Mouse (Mus musculus): ENCODE results near the gene Mmp20. TPM values are rescaled to one million over a fixed set of nuclear protein-coding genes. Genes with fewer than 3 reads are reported as not detected.

The Mmp20 gene
- polyA plus RNA-seq, 1 experiment from 2014 or later: not detected

DNA sequence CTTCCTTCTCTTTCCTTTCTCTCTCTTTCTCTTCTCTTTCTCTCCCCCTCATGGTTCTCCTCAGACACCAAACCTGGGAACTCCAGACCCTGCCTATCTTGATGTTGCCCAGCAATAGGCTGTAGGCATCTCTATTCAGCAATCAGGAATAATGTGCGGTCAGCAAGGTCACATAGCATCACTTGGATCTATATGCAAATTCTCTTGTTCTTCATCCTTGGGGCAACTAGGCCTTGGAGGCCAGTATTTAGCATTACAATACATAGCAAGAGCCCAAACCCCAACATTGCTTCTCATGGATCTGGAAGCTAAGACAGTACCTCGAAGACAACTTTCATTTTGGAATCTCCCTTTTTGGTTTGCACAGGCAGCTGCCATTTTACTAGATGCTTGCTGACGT is 19.9 kb downstream of the Mmp20 start:
- Histone ChIP-seq H3K36me3 (ENCODE audit: control insufficient read depth, insufficient read depth) (no peaks in the 10 kb centered on the region), H3K4me1 (replicated peaks; ENCODE audit: control insufficient read depth, insufficient read depth, low read length) (no peaks in the 10 kb centered on the region), H3K4me3 (replicated peaks; ENCODE audit: low read length) (no peak overlapping the region), H3K9ac (replicated peaks; ENCODE audit: low read depth, low read length) (no peak overlapping the region), H3K27ac (ENCODE audit: low read length) (no peak overlapping the region), H3K4me2 (ENCODE audit: low read length) (no peak overlapping the region), H3K27me3 (replicated peaks; ENCODE audit: control insufficient read depth, insufficient read depth, low read length) (no peaks in the 10 kb centered on the region), H3K9me3 (ENCODE audit: control insufficient read depth, low read length) (no peaks in the 10 kb centered on the region)
- no peak for ATAC-seq
- WGBS: 87% methylated on average over 3 of the region's 3 CpGs

DNA sequence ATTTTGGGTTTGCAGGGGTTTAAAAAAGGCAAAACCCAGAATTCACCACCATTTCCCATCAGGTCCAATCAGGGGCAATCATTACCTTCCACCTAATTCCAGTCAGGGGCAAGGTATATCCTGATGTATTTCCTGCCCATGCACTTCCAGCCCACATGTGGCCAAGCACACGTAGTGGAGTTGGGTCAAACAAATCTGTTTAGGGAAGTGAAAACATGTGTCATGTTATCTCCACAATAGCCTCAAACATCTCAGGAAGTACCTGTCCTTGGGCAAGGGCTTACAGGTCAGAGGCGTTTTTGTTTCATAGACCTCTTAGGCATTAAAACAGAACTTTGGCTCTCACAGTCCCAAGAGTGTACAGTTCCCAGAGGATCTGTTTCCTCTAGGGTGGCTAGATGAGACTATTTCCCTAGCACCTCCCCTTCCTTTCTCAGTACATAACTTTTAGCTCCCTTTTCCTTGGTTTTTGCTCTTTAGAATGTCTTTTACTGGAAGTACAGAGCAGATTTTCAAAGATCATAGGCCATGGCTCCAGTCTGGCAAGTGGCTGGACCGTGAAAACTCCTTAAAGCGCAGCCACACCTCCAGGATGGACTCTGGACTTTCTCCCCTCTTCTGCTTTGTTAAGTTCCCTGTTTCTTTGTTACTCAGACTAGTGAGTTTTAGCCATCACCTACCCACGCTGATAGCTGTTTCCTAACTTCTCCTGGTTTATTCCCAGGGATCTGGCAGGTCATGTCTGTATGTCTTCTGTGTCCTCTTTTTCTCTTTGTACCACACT is 22.6 kb downstream of the Mmp20 start:
- no peak overlapping the region for H3K27ac ChIP-seq (ENCODE audit: low read length)
- ATAC-seq: no peak

DNA sequence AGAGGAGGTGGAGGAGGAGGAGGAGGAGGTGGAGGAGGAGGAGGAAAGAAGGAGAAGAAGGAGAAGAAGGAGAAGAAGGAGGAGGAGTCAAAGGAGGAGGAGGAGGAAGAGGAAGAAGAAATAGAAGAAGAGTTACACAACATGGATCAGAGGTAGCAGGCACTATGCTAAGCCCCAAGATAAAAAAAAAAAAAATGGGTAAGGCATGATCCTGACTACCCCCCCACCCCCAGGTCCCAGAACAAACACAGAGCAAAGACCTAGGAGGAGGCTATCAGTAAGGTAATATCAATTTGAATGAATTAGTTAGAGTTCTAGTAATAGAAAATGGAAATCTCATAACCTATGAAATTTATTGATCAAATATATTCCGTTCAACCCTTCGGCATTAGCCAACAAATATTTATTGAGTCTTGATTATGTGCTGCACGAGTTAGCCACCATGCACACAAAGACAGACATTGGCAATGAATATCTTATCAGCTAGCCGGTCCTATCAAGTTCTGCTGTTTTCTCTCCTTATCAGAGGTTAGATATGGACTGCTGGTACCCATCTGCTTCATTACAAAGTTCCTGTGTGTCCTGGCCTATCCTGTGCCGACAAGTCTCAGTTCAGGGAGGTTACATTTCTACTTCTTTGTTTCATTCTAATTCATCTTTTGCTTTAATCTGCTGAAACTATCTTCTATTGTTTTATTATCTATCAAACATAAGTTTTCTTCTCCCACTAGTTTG is 24.5 kb downstream of the Mmp20 start:
- WGBS: 89% methylated on average over 5 of the region's 5 CpGs
- Histone ChIP-seq H3K27ac (ENCODE audit: low read length) (no peak overlapping the region), H3K9ac (replicated peaks; ENCODE audit: low read depth, low read length) (no peak overlapping the region), H3K27me3 (replicated peaks; ENCODE audit: control insufficient read depth, insufficient read depth, low read length) (no peaks in the 10 kb centered on the region), H3K9me3 (ENCODE audit: control insufficient read depth, low read length) (no peaks in the 10 kb centered on the region), H3K4me3 (replicated peaks; ENCODE audit: low read length) (no peak overlapping the region), H3K4me1 (replicated peaks; ENCODE audit: control insufficient read depth, insufficient read depth, low read length) (no peaks in the 10 kb centered on the region), H3K36me3 (ENCODE audit: control insufficient read depth, insufficient read depth) (no peaks in the 10 kb centered on the region), H3K4me2 (ENCODE audit: low read length) (no peak overlapping the region)
- ATAC-seq: no peak

More for the DNA sequence above, 22.6 kb downstream of the Mmp20 start:
- H3K4me1 ChIP-seq (replicated peaks; ENCODE audit: control insufficient read depth, insufficient read depth, low read length): no peaks in the 10 kb centered on the region
- H3K4me3 ChIP-seq (replicated peaks; ENCODE audit: low read length): no peak overlapping the region
- H3K36me3 ChIP-seq (ENCODE audit: control insufficient read depth, insufficient read depth): no peaks in the 10 kb centered on the region
- H3K9me3 ChIP-seq (ENCODE audit: control insufficient read depth, low read length): no peaks in the 10 kb centered on the region
- no peaks in the 10 kb centered on the region for H3K27me3 ChIP-seq (replicated peaks; ENCODE audit: control insufficient read depth, insufficient read depth, low read length)
- no peak overlapping the region for H3K4me2 ChIP-seq (ENCODE audit: low read length)
- H3K9ac ChIP-seq (replicated peaks; ENCODE audit: low read depth, low read length): no peak overlapping the region
- 83% methylated on average over 5 of the region's 5 CpGs for WGBS

DNA sequence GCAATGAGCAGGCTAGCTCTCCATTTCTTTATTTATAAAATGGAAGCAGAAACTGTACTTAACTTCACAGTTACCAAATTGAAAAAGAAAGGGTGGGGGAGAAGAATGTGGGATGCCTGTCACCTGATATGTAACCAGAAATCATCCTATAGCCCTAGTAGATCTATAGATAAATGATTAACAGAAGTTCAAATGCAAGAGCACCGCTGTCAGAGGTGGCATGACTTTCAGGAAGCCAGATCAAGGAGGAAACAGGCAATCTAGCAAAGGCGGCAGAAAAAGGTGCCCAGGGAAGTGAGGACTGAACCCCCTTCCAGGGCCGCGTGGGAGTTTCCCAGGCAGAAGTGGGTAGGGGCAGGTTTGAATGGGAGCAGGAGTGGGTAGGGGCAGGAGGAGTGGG is 29.9 kb downstream of the Mmp20 start:
- WGBS: 87% methylated on average over 4 of the region's 4 CpGs
- Histone ChIP-seq H3K36me3 (ENCODE audit: control insufficient read depth, insufficient read depth) (no peaks in the 10 kb centered on the region), H3K4me1 (replicated peaks; ENCODE audit: control insufficient read depth, insufficient read depth, low read length) (no peaks in the 10 kb centered on the region), H3K27me3 (replicated peaks; ENCODE audit: control insufficient read depth, insufficient read depth, low read length) (no peaks in the 10 kb centered on the region), H3K4me3 (replicated peaks; ENCODE audit: low read length) (no peak overlapping the region), H3K4me2 (ENCODE audit: low read length) (no peak overlapping the region), H3K9me3 (ENCODE audit: control insufficient read depth, low read length) (no peaks in the 10 kb centered on the region), H3K27ac (ENCODE audit: low read length) (no peak overlapping the region), H3K9ac (replicated peaks; ENCODE audit: low read depth, low read length) (no peak overlapping the region)
- no peak for ATAC-seq

DNA sequence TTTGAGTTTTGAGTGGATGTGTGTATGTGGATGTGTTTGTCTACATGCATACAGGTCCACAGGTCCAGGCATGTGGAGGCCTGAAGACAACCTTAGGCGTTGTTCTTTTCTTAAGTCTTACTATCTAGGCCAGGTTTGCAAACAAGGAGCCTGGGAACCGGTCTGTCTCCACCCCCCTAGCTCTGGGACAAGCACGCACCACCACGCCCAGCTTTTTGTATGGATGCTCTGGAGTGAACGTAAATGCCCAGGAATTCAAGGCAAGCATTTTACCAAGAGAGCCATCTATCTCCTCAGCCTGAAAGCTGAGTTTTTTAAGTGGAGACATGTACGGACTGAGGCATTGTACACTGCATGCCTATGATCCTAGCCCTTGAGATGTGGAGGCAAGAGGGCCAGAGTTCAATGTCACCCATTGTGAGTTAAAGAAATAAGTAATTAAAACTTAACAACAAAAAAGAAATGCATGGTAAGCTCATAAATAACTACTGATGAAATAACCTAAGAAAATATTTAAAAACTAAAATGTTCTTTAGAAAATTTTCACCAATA is 31.5 kb downstream of the Mmp20 start:
- Histone ChIP-seq H3K4me1 (replicated peaks; ENCODE audit: control insufficient read depth, insufficient read depth, low read length) (no peaks in the 10 kb centered on the region), H3K27ac (ENCODE audit: low read length) (no peak overlapping the region), H3K27me3 (replicated peaks; ENCODE audit: control insufficient read depth, insufficient read depth, low read length) (no peaks in the 10 kb centered on the region), H3K9me3 (ENCODE audit: control insufficient read depth, low read length) (no peaks in the 10 kb centered on the region), H3K9ac (replicated peaks; ENCODE audit: low read depth, low read length) (no peak overlapping the region), H3K4me3 (replicated peaks; ENCODE audit: low read length) (no peak overlapping the region), H3K36me3 (ENCODE audit: control insufficient read depth, insufficient read depth) (no peaks in the 10 kb centered on the region), H3K4me2 (ENCODE audit: low read length) (no peak overlapping the region)
- WGBS: 29% methylated on average over 6 of the region's 6 CpGs
- ATAC-seq: no peak

DNA sequence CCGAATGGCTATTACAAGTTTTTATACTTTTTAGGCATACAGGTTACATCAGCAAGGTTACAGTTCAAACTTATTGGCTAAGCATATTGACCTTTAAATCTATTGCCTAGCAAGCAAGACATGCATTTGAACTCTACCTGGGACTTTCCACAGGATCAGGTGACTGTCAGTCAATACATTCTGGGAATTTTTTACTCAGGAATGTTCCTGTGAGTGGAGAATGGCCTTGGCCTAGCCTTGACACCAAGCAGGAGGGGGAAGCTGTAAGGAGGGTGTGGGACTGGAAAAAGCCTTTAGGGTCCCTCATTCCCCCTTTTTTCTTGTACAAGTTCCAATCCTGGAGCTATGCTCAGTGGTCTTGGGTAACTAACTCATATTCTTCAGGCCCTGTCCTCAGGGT is 33.3 kb downstream of the Mmp20 start:
- no peak overlapping the region for H3K4me2 ChIP-seq (ENCODE audit: low read length)
- H3K4me3 ChIP-seq (replicated peaks; ENCODE audit: low read length): no peak overlapping the region
- H3K9ac ChIP-seq (replicated peaks; ENCODE audit: low read depth, low read length): no peak overlapping the region
- no peaks in the 10 kb centered on the region for H3K4me1 ChIP-seq (replicated peaks; ENCODE audit: control insufficient read depth, insufficient read depth, low read length)
- no peaks in the 10 kb centered on the region for H3K9me3 ChIP-seq (ENCODE audit: control insufficient read depth, low read length)
- WGBS: 91% methylated on average over 1 of the region's 1 CpGs
- no peaks in the 10 kb centered on the region for H3K27me3 ChIP-seq (replicated peaks; ENCODE audit: control insufficient read depth, insufficient read depth, low read length)
- no peak for ATAC-seq
- no peak overlapping the region for H3K27ac ChIP-seq (ENCODE audit: low read length)
- no peaks in the 10 kb centered on the region for H3K36me3 ChIP-seq (ENCODE audit: control insufficient read depth, insufficient read depth)

DNA sequence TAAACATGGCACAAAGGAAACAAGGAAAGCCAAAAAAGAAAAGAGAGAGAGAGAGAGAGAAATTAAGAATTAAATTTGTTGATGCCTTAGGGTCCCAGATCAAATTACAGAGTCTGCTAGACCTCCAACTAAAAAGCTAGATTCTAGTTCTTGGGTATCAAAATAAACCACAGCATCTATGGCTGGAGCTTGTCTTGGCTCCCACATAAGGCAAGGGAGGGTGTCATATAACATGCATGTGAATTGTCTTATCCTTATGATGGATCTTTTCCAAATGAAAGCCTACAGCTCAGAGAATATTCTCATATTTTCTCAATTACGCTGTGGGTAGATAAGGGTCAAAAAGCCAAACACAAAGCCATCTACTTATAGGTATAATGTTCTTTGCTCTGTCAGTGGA is 41.6 kb downstream of the Mmp20 start:
- Histone ChIP-seq H3K27me3 (replicated peaks; ENCODE audit: control insufficient read depth, insufficient read depth, low read length) (no peaks in the 10 kb centered on the region), H3K9ac (replicated peaks; ENCODE audit: low read depth, low read length) (no peak overlapping the region), H3K4me3 (replicated peaks; ENCODE audit: low read length) (no peak overlapping the region), H3K4me2 (ENCODE audit: low read length) (no peak overlapping the region), H3K27ac (ENCODE audit: low read length) (no peak overlapping the region), H3K9me3 (ENCODE audit: control insufficient read depth, low read length) (no peaks in the 10 kb centered on the region), H3K36me3 (ENCODE audit: control insufficient read depth, insufficient read depth) (no peaks in the 10 kb centered on the region), H3K4me1 (replicated peaks; ENCODE audit: control insufficient read depth, insufficient read depth, low read length) (no peaks in the 10 kb centered on the region)
- WGBS: 93% methylated on average over 1 of the region's 1 CpGs
- ATAC-seq: no peak

DNA sequence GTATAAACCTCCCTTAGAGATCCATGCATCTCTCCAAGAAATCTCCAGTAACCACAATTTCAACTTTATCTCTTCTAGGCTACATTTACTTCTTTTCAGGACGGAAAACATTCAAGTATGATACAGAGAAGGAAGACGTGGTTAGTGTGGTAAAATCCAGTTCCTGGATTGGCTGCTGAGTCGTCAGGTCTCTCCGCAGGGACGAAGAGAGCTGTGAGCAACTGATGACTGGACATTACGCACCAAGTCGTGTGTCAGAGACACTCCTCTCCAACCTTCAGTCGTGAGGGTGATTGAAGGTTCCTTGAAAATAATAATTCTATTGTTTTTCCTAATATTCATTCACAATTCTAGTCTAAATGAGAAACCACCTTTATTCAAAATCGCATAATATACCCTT is 45.0 kb downstream of the Mmp20 start:
- Histone ChIP-seq H3K9ac (replicated peaks; ENCODE audit: low read depth, low read length) (no peak overlapping the region), H3K4me1 (replicated peaks; ENCODE audit: control insufficient read depth, insufficient read depth, low read length) (no peaks in the 10 kb centered on the region), H3K4me3 (replicated peaks; ENCODE audit: low read length) (no peak overlapping the region), H3K27ac (ENCODE audit: low read length) (no peak overlapping the region), H3K9me3 (ENCODE audit: control insufficient read depth, low read length) (no peaks in the 10 kb centered on the region), H3K27me3 (replicated peaks; ENCODE audit: control insufficient read depth, insufficient read depth, low read length) (no peaks in the 10 kb centered on the region), H3K4me2 (ENCODE audit: low read length) (no peak overlapping the region), H3K36me3 (ENCODE audit: control insufficient read depth, insufficient read depth) (no peaks in the 10 kb centered on the region)
- ATAC-seq: no peak
- WGBS: 87% methylated on average over 9 of the region's 9 CpGs

DNA sequence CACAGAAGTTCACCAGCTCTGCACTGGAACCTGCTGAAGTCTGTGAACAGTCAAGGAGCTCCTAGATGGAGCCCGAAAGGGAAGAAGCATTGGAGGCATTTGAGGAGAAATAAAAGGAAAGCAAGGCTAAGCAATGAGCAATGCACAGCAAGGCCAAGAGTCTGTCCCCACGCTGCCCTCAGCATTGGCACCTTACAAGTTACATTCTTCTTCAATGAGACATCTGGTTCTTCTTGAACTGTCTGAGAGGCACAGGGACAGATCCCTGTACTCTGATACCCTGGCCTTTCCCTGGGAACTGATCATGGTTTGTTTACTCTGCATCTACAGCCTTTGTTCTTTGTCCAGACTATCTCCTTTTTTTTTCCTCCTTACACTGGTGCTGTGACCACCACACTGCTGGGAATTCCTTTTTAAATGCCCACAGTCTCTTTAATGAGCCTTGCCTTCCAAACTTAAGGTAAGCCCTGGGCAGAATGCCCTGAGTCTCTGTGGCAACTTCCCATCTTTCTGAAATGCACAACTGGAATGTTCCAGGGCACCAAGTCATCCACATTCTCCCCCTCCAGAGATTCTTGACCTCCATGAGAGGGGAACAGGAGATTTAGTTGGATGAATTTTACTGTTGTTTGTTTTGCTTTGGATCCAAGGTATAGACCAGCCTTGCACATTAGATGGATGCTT is 50.3 kb downstream of the Mmp20 start:
- Histone ChIP-seq H3K4me1 (replicated peaks; ENCODE audit: control insufficient read depth, insufficient read depth, low read length) (no peaks in the 10 kb centered on the region), H3K9me3 (ENCODE audit: control insufficient read depth, low read length) (no peaks in the 10 kb centered on the region), H3K27me3 (replicated peaks; ENCODE audit: control insufficient read depth, insufficient read depth, low read length) (no peaks in the 10 kb centered on the region), H3K27ac (ENCODE audit: low read length) (no peak overlapping the region), H3K9ac (replicated peaks; ENCODE audit: low read depth, low read length) (no peak overlapping the region), H3K36me3 (ENCODE audit: control insufficient read depth, insufficient read depth) (no peaks in the 10 kb centered on the region), H3K4me3 (replicated peaks; ENCODE audit: low read length) (no peak overlapping the region), H3K4me2 (ENCODE audit: low read length) (no peak overlapping the region)
- 84% methylated on average over 2 of the region's 2 CpGs for WGBS
- ATAC-seq: no peak

Measured in forebrain, embryonic 16.5 days (tissue).